Mouse (Mus musculus): Measurements from ENCODE around the gene Ppip5k1. TPM values are rescaled to one million over a fixed set of nuclear protein-coding genes. Genes with fewer than 3 reads are reported as not detected.
A peak's percentile ranks its signal among the peaks of the same experiment; 100 is the strongest.

Ppip5k1 gene
- polyA plus RNA-seq, 1 experiment from 2014 or later = 8.9 TPM

GRCm38 (mm10) chr2:121295608-121296571, 59.3 kb downstream of the Ppip5k1 start:
- Histone ChIP-seq H3K27ac (peak overlapping the region; percentile 61; the same call in 1 of the 2 replicates), H3K4me3 (peak overlapping the region; percentile 46), H3K4me1 (peaks cover 52% of the 10 kb centered on the region), H3K36me3 (no peaks in the 10 kb centered on the region; the same call in 1 of the 2 replicates), H3K9me3 (replicated peaks) (no peaks in the 10 kb centered on the region), H3K27me3 (ENCODE audit: low read depth, poor library complexity, severe bottlenecking) (peaks cover 98% of the 10 kb centered on the region)
- peak; percentile 48 for DNase-seq (ENCODE audit: low spot score)
- WGBS = 2% methylated on average over 15 of the region's 15 CpGs

GRCm38 (mm10) chr2:121294753-121295607, 60.2 kb downstream of the Ppip5k1 start:
- H3K27me3 ChIP-seq (ENCODE audit: low read depth, poor library complexity, severe bottlenecking) = peaks cover 98% of the 10 kb centered on the region

GRCm38 (mm10) chr2:121294182-121294581, 61.0 kb downstream of the Ppip5k1 start:
- peaks cover 62% of the 10 kb centered on the region for H3K4me1 ChIP-seq

More at GRCm38 (mm10) chr2:121294753-121295607, 60.2 kb downstream of the Ppip5k1 start:
- Histone ChIP-seq H3K27ac (peak overlapping the region; percentile 61; the same call in 1 of the 2 replicates), H3K4me3 (peak overlapping the region; percentile 46), H3K9me3 (replicated peaks) (no peaks in the 10 kb centered on the region), H3K4me1 (peaks cover 54% of the 10 kb centered on the region), H3K36me3 (no peaks in the 10 kb centered on the region; the same call in 1 of the 2 replicates)
- WGBS = under 1% methylated on average over 18 of the region's 18 CpGs
- DNase-seq (ENCODE audit: low spot score) = peak; percentile 47

GRCm38 (mm10) chr2:121292316-121293013, 62.7 kb downstream of the Ppip5k1 start:
- H3K4me3 ChIP-seq = no peak overlapping the region
- no peak overlapping the region for H3K27ac ChIP-seq
- WGBS = 82% methylated on average over 5 of the region's 5 CpGs
- DNase-seq (ENCODE audit: low spot score) = no peak
- peaks cover 53% of the 10 kb centered on the region for H3K4me1 ChIP-seq
- no peaks in the 10 kb centered on the region for H3K9me3 ChIP-seq (replicated peaks)
- H3K36me3 ChIP-seq = no peaks in the 10 kb centered on the region
- H3K27me3 ChIP-seq (ENCODE audit: low read depth, poor library complexity, severe bottlenecking) = peaks cover 92% of the 10 kb centered on the region

More at GRCm38 (mm10) chr2:121294182-121294581, 61.0 kb downstream of the Ppip5k1 start:
- no peaks in the 10 kb centered on the region for H3K36me3 ChIP-seq
- H3K9me3 ChIP-seq (replicated peaks) = no peaks in the 10 kb centered on the region
- H3K27ac ChIP-seq = peak overlapping the region; percentile 61; the same call in 1 of the 2 replicates
- peaks cover 95% of the 10 kb centered on the region for H3K27me3 ChIP-seq (ENCODE audit: low read depth, poor library complexity, severe bottlenecking)
- 14% methylated on average over 4 of the region's 4 CpGs for WGBS
- DNase-seq (ENCODE audit: low spot score) = no peak
- no peak overlapping the region for H3K4me3 ChIP-seq

- no peaks in the 10 kb centered on the region for H3K9me3 ChIP-seq (replicated peaks)
- H3K4me3 ChIP-seq = peak overlapping the region; percentile 57
- H3K36me3 ChIP-seq = no peaks in the 10 kb centered on the region
- H3K27ac ChIP-seq = peak overlapping the region; percentile 14
- DNase-seq (ENCODE audit: low spot score) = peak; percentile 51
- WGBS = 4% methylated on average over 36 of the region's 36 CpGs
- peaks cover 28% of the 10 kb centered on the region for H3K4me1 ChIP-seq
- peaks cover 67% of the 10 kb centered on the region for H3K27me3 ChIP-seq (ENCODE audit: low read depth, poor library complexity, severe bottlenecking)
These were observed 65.3 kb downstream of the Ppip5k1 start for GRCm38 (mm10) chr2:121289730-121290540.

- peaks cover 20% of the 10 kb centered on the region for H3K4me1 ChIP-seq
- peaks cover 61% of the 10 kb centered on the region for H3K27me3 ChIP-seq (ENCODE audit: low read depth, poor library complexity, severe bottlenecking)
- no peaks in the 10 kb centered on the region for H3K36me3 ChIP-seq
- peak within 1 kb of the TSS; percentile 57 for H3K4me3 ChIP-seq
- WGBS = 1% methylated on average over 48 of the region's 48 CpGs
- DNase-seq (ENCODE audit: low spot score) = peak; percentile 99
- no peaks in the 10 kb centered on the region for H3K9me3 ChIP-seq (replicated peaks)
- H3K27ac ChIP-seq = peak within 1 kb of the TSS; percentile 14
These were observed 66.1 kb downstream of the Ppip5k1 start, which contains the start of gene Map1a for GRCm38 (mm10) chr2:121288901-121289729. TSS of gene Map1a (plus strand) at chr2:121289600.

- Histone ChIP-seq H3K4me1 (peaks cover 15% of the 10 kb centered on the region), H3K9me3 (replicated peaks) (no peaks in the 10 kb centered on the region), H3K27ac (no peak overlapping the region), H3K4me3 (no peak overlapping the region), H3K36me3 (no peaks in the 10 kb centered on the region), H3K27me3 (ENCODE audit: low read depth, poor library complexity, severe bottlenecking) (peaks cover 48% of the 10 kb centered on the region)
- DNase-seq (ENCODE audit: low spot score) = no peak
- WGBS = 80% methylated on average over 2 of the region's 2 CpGs
These were observed 67.3 kb downstream of the Ppip5k1 start for GRCm38 (mm10) chr2:121287850-121288249.

GRCm38 (mm10) chr2:121271928-121272516, 83.2 kb downstream of the Ppip5k1 start:
- peak overlapping the region; percentile 98; the same call in 1 of the 2 replicates for H3K27ac ChIP-seq
- H3K27me3 ChIP-seq (ENCODE audit: low read depth, poor library complexity, severe bottlenecking) = no peaks in the 10 kb centered on the region
- H3K9me3 ChIP-seq (replicated peaks) = no peaks in the 10 kb centered on the region
- DNase-seq (ENCODE audit: low spot score) = no peak
- WGBS = 30% methylated on average over 4 of the region's 4 CpGs
- peaks cover 27% of the 10 kb centered on the region for H3K4me1 ChIP-seq
- peaks cover 33% of the 10 kb centered on the region for H3K36me3 ChIP-seq
- H3K4me3 ChIP-seq = peak overlapping the region; percentile 98

GRCm38 (mm10) chr2:121271236-121271927, 83.8 kb downstream of the Ppip5k1 start, which contains the start of gene Trp53bp1:
TSS of gene Trp53bp1 (minus strand) at chr2:121271407.
- 1% methylated on average over 37 of the region's 37 CpGs for WGBS
- Histone ChIP-seq H3K27me3 (ENCODE audit: low read depth, poor library complexity, severe bottlenecking) (no peaks in the 10 kb centered on the region), H3K4me3 (peak within 1 kb of the TSS; percentile 98), H3K27ac (peak within 1 kb of the TSS; percentile 98), H3K9me3 (replicated peaks) (no peaks in the 10 kb centered on the region), H3K4me1 (peaks cover 27% of the 10 kb centered on the region), H3K36me3 (peaks cover 40% of the 10 kb centered on the region)
- DNase-seq (ENCODE audit: low spot score) = peak; percentile 91
